Mouse (Mus musculus): ENCODE data around the gene Lcmt1.

The Lcmt1 gene

DNA sequence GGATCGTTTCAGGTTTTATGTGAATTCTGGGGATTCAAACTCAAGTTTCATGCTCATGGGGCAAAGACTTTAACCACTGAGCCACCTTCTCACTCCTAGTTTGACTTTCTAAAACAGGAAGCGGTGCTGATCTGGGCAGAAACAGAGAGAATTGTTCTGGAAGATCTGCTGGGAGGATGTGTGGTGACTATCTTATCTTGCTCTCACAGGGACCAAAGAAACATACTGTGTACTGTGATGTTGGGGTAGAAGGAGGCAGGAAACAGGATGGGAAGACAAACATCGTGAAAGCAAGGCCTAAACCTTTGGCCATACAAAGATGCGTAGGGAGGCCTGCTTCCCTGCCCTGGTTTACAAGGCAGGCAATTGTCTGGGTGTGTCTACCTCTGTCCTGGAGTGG lies 89.7 kb downstream of the Lcmt1 start:
- DNase-seq (ENCODE audit: low read depth) = no peak

DNA sequence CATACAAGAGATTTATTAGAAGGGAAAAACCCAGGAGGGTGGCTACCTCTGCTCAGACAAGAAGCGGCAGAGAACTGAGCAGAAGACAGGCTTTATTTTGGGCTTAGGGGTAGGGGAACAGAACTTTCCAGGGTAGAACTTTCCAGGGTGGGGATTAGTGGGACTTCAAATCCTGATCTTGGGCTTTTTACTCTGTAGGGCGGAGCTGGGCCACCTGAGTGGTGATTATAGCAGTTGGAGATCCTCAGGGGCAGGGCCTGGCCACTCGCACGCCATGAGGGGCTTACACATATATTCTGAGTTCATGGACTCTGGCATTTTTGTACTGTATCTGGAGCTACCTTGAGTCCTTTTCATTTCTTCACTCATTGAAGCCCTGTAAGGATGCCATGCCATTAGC lies 91.7 kb downstream of the Lcmt1 start:
- DNase-seq (ENCODE audit: low read depth) = no peak

DNA sequence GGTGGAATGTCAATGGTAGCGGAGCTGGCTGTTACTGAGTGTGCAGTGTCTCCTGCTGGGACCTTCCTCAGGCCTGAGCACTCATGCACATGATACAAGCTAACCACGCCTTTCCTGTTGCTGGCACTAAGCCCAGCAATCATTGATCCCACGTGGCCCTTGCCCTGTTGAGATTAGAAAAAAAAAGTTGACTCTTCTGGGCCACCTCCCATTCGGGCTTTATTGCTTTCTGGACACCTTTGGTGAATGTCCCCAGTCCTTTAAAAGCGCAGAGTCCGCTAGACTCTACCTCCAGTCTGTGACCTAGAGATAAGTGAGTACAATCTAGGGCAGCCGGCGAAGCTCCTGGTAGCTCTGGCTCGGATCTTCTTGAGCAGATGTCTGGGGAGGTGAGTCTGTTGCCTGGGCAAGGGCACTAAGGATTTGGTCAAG lies 92.5 kb downstream of the Lcmt1 start, which contains the start of gene Aqp8:
Gene Aqp8, plus strand, starts transcription at position 222 of the 432 bp plus-strand sequence.
- DNase-seq (ENCODE audit: low read depth) = no peak

DNA sequence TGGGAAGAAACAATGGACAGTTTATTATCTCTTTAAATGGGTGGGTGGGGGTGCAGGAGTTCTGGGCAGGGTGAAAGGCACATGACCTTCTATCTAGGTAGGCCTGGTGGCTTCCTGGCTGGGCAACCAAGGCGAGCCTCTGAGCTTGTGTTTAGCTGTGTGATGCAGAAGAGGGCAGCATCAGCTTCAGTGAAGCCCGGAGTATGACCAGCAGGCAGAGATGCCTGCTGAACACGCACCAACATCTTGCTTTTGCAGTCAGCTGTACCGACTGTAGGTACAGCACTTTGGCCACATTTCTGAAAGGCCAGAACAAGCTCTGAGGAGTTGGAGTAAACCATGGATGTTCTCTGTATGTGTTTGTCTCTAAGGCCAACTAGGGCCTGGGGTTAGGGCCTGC lies 94.0 kb downstream of the Lcmt1 start:
- no peak for DNase-seq (ENCODE audit: low read depth)

DNA sequence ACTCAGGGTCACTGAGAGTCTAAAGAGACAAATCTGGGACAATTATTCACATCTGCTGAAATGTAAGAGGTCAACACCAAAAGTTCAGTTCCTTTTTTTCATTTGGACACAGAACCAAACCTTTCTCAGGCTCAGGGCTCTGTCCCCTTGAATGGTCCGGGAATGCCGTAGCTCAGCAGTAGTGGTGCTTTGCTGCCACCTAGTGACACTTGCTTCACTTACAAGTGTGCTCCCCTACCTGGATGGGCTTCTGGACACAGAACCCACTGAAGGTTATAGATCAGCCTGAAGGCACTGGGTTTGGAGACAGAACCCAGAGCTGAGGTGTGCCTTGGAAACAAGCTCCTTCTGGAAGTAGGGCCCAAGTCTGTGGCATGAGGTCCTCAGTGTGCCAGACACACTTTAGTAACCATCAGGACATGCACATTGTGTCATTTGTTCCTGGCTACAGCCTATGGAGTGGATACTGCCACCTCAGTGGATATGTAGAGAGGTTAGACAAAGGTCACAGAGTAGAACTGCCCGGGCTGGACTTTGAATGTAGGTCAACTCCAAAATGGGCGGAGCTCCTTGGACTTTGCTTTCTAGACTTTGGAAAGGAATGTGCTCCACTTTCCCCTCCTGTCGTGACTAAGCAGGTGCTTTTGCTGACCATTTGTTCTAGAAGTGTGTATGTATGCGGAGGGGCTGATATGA lies 96.3 kb downstream of the Lcmt1 start:
- DNase-seq (ENCODE audit: low read depth) = peak; percentile 39

DNA sequence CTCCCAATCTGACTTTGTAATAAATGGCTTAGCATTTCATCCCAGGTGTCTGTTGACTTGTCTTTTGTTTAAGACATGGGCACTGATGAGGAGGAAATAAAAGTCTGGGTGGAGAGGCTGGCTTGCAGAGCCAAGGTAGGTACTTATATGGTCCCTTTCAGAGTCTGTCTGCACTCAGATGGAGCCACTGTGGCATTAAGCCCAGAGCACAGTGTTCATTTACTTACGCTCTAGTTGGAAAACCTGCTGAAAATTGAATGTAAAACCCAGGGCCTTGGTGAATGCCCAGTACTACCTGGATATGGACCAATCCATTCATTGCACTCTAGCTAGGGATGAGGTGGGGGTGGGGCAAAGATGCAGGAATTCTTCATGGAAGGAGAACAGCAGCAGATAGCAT lies 98.4 kb downstream of the Lcmt1 start:
- no peak for DNase-seq (ENCODE audit: low read depth)

Measured in fibroblast of lung, adult 2 months (primary cell).